Mouse (Mus musculus) skeletal muscle tissue, postnatal 0 days (tissue): ENCODE results near the gene Tgfbr3l. TPM values are rescaled to one million over a fixed set of nuclear protein-coding genes. Genes with fewer than 3 reads are reported as not detected.

Source experiments
- polyA plus RNA-seq: library from polyadenylated mRNA; unstranded; fragments of >200 nt; fragmentation: Nextera tagmentation; extraction: Ambion mirVana; gene quantifications from 2 replicates; pipeline ENCODE4 v1.2.1, GENCODE M21; 2015

Gene Tgfbr3l
- 1.2 and 2.5 TPM in 2 replicates for polyA plus RNA-seq

DNA sequence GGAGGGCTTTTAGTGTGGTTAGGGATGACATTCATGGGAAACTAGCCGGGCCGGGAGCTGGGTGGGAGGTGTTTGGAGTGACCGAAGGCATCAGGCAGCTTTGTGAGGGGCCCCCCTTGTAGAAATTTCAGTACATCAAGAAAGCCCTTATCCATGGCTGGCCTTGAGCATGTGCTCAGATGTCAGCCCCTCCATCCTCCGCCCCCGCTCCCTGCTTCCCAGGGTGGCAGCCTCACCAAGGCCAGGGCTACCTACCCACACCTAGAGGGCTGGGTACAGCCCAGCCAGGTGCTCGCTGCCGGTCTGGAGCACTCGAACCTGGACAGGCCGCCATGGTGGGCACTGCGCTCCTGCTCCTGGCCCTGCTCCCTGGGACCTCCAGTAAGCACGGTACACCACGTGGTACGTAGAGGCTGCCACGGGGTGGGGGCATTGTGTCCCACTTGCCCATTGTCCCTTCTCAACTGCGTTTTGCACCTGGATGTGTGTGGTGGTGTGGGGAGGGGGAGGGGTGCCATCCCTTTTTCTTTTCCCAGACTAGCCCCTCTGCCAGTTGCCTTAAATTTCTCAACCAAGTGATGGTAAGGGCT lies at the start of gene Tgfbr3l:
Tgfbr3l (plus strand) TSS at position 264 of the 590 bp plus-strand sequence.

DNA sequence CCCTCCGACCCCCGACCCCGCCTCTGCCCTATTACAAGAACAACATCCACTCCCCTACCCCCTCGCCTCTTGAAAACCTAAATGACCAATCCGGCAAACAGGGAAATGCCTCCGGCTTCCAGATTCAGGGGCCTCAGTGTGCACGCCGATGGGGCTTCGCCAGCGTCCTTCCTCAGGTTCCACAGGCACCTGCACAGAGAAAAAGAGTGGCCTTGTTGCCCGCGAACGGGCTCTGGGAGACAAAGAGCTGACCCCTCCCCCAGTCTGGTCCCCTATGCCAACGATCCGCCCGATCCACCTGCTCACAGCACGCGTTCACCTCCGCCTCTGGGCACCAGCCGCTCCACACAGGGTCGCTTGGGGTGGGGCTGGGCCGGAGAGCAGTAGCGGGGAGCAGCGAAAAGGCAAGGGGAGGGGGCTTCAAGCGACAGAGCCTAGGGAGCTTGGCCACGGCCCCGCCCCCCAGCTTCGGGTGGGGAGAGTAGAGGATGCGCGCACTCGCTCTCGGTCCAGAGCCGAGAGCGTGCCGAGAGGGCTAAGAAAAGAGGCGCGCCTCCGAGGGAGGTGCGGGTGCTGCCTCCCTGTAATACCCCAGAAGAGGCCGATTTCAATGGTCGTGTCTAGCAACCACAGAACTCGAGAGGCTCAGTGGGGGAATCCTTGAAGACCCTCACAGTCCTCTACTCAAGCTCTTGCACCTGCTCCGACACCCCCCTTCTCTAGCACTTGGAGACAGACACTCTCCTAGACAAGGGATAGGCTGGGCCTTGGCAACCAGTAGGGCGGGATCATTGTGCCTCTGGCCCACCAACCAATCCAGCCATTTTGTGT lies 31.0 kb upstream of the Tgfbr3l start, which contains the start of gene Prr36:
Prr36 (minus strand) TSS at position 669 of the 831 bp plus-strand sequence.

DNA sequence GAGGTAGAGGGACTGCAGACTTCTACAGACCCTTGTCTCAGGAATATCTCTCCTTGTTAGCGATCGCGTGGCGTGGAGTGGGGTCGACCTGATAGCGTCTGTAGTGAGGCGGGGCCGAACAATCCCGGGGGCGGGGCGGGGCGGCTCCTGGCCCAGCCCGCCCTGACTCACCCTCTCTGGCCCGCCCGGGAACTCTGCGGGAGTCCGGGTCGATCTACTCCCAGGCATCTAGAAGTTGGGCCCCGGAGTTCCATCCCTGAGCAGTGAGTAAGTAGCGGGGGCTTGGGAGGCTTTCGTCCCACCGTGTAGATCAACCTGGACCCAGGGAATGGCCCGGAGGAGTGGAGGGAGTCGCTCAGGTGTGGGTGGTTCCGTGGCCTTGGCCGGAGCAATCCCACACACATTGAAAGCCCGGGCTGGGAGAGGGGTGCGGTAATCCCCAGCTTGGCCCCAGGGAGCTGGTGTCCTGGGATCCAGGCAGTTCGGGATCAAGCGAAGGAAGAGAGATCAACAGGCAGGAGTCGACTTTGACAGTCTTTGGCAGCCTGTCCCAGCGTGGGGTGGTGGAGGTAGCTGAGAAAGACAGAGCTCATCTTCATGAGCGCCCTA lies 21.2 kb upstream of the Tgfbr3l start, which contains the start of gene Lrrc8e:
Lrrc8e (plus strand) TSS at position 89 of the 609 bp plus-strand sequence.

GRCm38 (mm10) chr8:4238434-4239192 lies 9.4 kb upstream of the Tgfbr3l start, which contains the start of the genes Map2k7 and Gm49320:
Gene Map2k7, plus strand, starts transcription at chr8:4238740.
Gene Gm49320, plus strand, starts transcription at chr8:4238865.

DNA sequence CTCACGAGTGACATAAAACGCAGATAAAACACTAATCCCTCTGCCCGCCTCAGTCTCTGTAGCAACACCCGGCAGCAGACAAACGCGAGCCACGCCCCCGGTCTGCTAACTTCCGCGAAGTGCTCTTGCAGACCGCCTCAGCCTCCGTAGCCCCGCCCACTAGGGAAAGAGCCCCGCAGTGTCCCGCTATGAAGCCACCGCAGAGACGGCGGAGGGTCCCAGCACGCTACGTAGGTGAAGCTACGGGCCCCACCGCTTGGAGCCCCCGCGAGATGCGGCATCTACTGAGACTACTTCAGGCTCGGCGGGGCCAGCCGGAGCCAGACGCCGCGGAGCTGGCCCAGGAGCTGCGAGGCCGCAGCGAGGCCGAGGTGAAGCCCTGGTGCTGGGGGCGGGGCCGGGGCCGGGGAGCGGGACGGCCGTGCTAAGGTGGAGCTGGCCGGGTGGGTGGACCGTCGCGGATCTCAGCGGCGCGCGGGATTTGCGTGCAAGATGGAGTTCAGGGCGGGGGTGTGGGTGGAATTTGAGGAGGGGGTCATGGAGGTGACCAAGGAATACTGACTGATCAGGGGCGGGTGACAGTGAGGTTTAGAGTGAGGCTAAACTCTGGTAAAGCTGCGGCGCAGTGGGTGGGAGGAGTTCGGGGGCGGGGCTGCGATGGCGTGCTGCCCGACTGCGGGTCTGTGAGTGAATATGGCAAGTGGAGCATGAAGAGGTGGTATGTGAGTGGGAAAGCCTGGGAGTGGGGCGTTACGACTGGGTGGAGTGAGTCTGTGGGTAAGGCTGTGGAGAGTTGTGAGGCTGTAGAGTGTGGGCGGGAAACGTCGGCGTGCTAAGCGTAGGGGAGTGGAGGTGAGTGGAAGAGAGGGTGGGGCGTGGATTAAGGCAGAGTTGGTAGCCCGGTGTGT lies 5.2 kb downstream of the Tgfbr3l start, which contains the start of gene Snapc2:
Snapc2 (plus strand) TSS at position 147 of the 908 bp plus-strand sequence.

GRCm38 (mm10) chr8:4259125-4259804 lies 11.3 kb downstream of the Tgfbr3l start, which contains the start of gene Ctxn1:
Gene Ctxn1, minus strand, starts transcription at chr8:4259274.

GRCm38 (mm10) chr8:4275275-4276110 lies 27.5 kb downstream of the Tgfbr3l start, which contains the start of gene Timm44:
Gene Timm44, minus strand, starts transcription at chr8:4275913.

Other genes starting within 250 kb of the Tgfbr3l start
- gene Cd209f, start 142.4 kb upstream of the Tgfbr3l start, polyA plus RNA-seq = 1.3 and 2.8 TPM in 2 replicates
- 0.09 and 0.12 TPM in 2 replicates for gene Cd209g, start 114.1 kb upstream of the Tgfbr3l start, polyA plus RNA-seq
- 9.6 and 11.2 TPM in 2 replicates for gene Evi5l, start 81.6 kb upstream of the Tgfbr3l start, polyA plus RNA-seq
- gene Prr36, start 30.8 kb upstream of the Tgfbr3l start, polyA plus RNA-seq = 0.09 TPM in 1 of 2 replicates, not detected in the other
- gene Lrrc8e, start 21.4 kb upstream of the Tgfbr3l start, polyA plus RNA-seq = 0.06 and 0.17 TPM in 2 replicates
- 20.8 TPM in 2 replicates for gene Map2k7, start 9.5 kb upstream of the Tgfbr3l start, polyA plus RNA-seq
- 0.49 and 0.69 TPM in 2 replicates for gene Gm49320, start 9.3 kb upstream of the Tgfbr3l start, polyA plus RNA-seq
- gene Snapc2, start 4.9 kb downstream of the Tgfbr3l start, polyA plus RNA-seq = 21.5 and 26.5 TPM in 2 replicates
- gene Ctxn1, start 11.1 kb downstream of the Tgfbr3l start, polyA plus RNA-seq = 7.5 and 7.9 TPM in 2 replicates
- 64.0 and 64.1 TPM in 2 replicates for gene Timm44, start 27.7 kb downstream of the Tgfbr3l start, polyA plus RNA-seq
- gene Ccl25, start 77.0 kb downstream of the Tgfbr3l start, polyA plus RNA-seq = 5.6 and 7.0 TPM in 2 replicates
- gene Elavl1, start 77.2 kb downstream of the Tgfbr3l start, polyA plus RNA-seq = 79.2 and 92.9 TPM in 2 replicates
- 9.3 and 14.0 TPM in 2 replicates for gene Cers4, start 244.8 kb downstream of the Tgfbr3l start, polyA plus RNA-seq